Mouse (Mus musculus) lung, postnatal 0 days (tissue): ENCODE data around the gene Anapc15-ps. TPM values are rescaled to one million over a fixed set of nuclear protein-coding genes. Genes with fewer than 3 reads are reported as not detected.

Experiments
- ATAC-seq: fragments of 200-750 bp; cut with Nextera tagmentation; 2 replicates; pipeline ENCODE4 v1.8.0; 2017; ENCODE audit warnings: moderate library complexity
- DNase-seq: peaks from one replicate; pipeline ENCODE4 v3.0.0-alpha.2; 2016; ENCODE audit warnings: low spot score
- H3K27ac ChIP-seq: fragments of 300-500 bp; sonication (generic); 2 replicates; pipeline ENCODE4 v1.5.1; 2014; ENCODE audit warnings: antibody characterized with exemption, mild to moderate bottlenecking, low read length, mixed read lengths
- H3K27me3 ChIP-seq: fragments of 300-500 bp; sonication (generic); replicated peaks from 2 replicates; pipeline ENCODE4 v1.6.1; 2014; ENCODE audit warnings: low read length, mixed read lengths; ENCODE audit not compliant: insufficient read depth
- H3K36me3 ChIP-seq: fragments of 300-500 bp; sonication (generic); 2 replicates; pipeline ENCODE4 v1.6.1; 2014; ENCODE audit warnings: low read length, mixed read lengths; ENCODE audit not compliant: insufficient read depth
- H3K4me1 ChIP-seq: fragments of 300-500 bp; sonication (generic); 2 replicates; pipeline ENCODE4 v1.6.1; 2014; ENCODE audit warnings: antibody characterized with exemption, low read depth, low read length, mixed read lengths; ENCODE audit not compliant: insufficient read depth
- H3K4me2 ChIP-seq: fragments of 300-500 bp; sonication (generic); replicated peaks from 2 replicates; pipeline ENCODE4 v1.6.1; 2014; ENCODE audit warnings: low read depth, mild to moderate bottlenecking, low read length, moderate library complexity, mixed read lengths
- H3K4me3 ChIP-seq: fragments of 300-500 bp; sonication (generic); 2 replicates; pipeline ENCODE4 v1.5.1; 2014; ENCODE audit warnings: low read depth, low read length
- H3K9ac ChIP-seq: fragments of 300-500 bp; sonication (generic); replicated peaks from 2 replicates; pipeline ENCODE4 v1.6.1; 2014; ENCODE audit warnings: low read depth, mild to moderate bottlenecking
- H3K9me3 ChIP-seq: fragments of 300-500 bp; sonication (generic); 2 replicates; pipeline ENCODE4 v1.6.1; 2016; ENCODE audit warnings: low read length, mixed read lengths
- CTCF ChIP-seq: IDR thresholded peaks from 2 replicates; pipeline ENCODE4 v1.5.1; 2016; ENCODE audit warnings: antibody characterized with exemption, mild to moderate bottlenecking
- EP300 ChIP-seq: IDR thresholded peaks from 2 replicates; pipeline ENCODE4 v1.6.1; 2016; ENCODE audit warnings: antibody characterized with exemption, mild to moderate bottlenecking, control low read depth
- WGBS: fragments of 180-500 bp; shearing (Covaris S2); extraction: QIAGEN DNeasy Blood & Tissue Kit; methylation state at CpG from one replicate; pipeline ENCODE4 v1.1.7; 2014; 5-methylcytosine and 5-hydroxymethylcytosine counted together
- polyA plus RNA-seq: library from polyadenylated mRNA; unstranded; fragments of >200 nt; fragmentation: Nextera tagmentation; extraction: Ambion mirVana; gene quantifications from 2 replicates; pipeline ENCODE4 v1.2.1, GENCODE M21; 2015

Anapc15-ps gene
- polyA plus RNA-seq: not detected in 2 replicates

GRCm38 (mm10) chr10:95673351-95673750 lies at the start of gene Anapc15-ps:
Gene Anapc15-ps, minus strand, starts transcription at chr10:95673451.
- H3K4me1 ChIP-seq: peaks cover 8% of the 10 kb centered on the region; the same call in 1 of the 2 replicates
- H3K36me3 ChIP-seq: no peaks in the 10 kb centered on the region
- ATAC-seq (no peak), DNase-seq (no peak)
- H3K27ac ChIP-seq: no peak within 1 kb of the TSS
- no peak within 1 kb of the TSS for H3K9ac ChIP-seq
- no peaks in the 10 kb centered on the region for H3K9me3 ChIP-seq
- no peak for TF ChIP-seq EP300
- no peak for TF ChIP-seq CTCF
- H3K4me2 ChIP-seq: no peak within 1 kb of the TSS
- no peak within 1 kb of the TSS for H3K4me3 ChIP-seq
- 94% methylated on average over 3 of the region's 3 CpGs for WGBS
- H3K27me3 ChIP-seq: no peaks in the 10 kb centered on the region

- H3K9me3 ChIP-seq: no peaks in the 10 kb centered on the region
- H3K9ac ChIP-seq: no peak overlapping the region
- H3K36me3 ChIP-seq: no peaks in the 10 kb centered on the region
- H3K27ac ChIP-seq: no peak overlapping the region
- H3K4me3 ChIP-seq: no peak overlapping the region
- H3K4me1 ChIP-seq: no peaks in the 10 kb centered on the region
- TF ChIP-seq CTCF (no peak), EP300 (no peak)
- DNase-seq: no peak
- no peak overlapping the region for H3K4me2 ChIP-seq
- no peaks in the 10 kb centered on the region for H3K27me3 ChIP-seq
- WGBS: 51% methylated on average over 10 of the region's 10 CpGs
- ATAC-seq: no peak
These were observed 49.0 kb upstream of the Anapc15-ps start for GRCm38 (mm10) chr10:95722203-95722611.

- Histone ChIP-seq H3K9me3 (no peaks in the 10 kb centered on the region), H3K27ac (no peak overlapping the region), H3K27me3 (no peaks in the 10 kb centered on the region), H3K4me1 (no peaks in the 10 kb centered on the region), H3K4me3 (no peak overlapping the region), H3K36me3 (no peaks in the 10 kb centered on the region), H3K9ac (no peak overlapping the region), H3K4me2 (no peak overlapping the region)
- TF ChIP-seq CTCF (no peak), EP300 (no peak)
- 56% methylated on average over 12 of the region's 12 CpGs for WGBS
- ATAC-seq (no peak), DNase-seq (no peak)
These were observed 47.0 kb upstream of the Anapc15-ps start for GRCm38 (mm10) chr10:95720181-95720798.

- no peaks in the 10 kb centered on the region for H3K36me3 ChIP-seq
- no peak overlapping the region for H3K9ac ChIP-seq
- no peaks in the 10 kb centered on the region for H3K4me1 ChIP-seq
- no peak for ATAC-seq
- H3K4me2 ChIP-seq: no peak overlapping the region
- 81% methylated on average over 6 of the region's 6 CpGs for WGBS
- TF ChIP-seq EP300: no peak
- TF ChIP-seq CTCF: no peak
- DNase-seq: no peak
- no peak overlapping the region for H3K4me3 ChIP-seq
- H3K27me3 ChIP-seq: no peaks in the 10 kb centered on the region
- H3K9me3 ChIP-seq: no peaks in the 10 kb centered on the region
- H3K27ac ChIP-seq: no peak overlapping the region
These were observed 46.2 kb upstream of the Anapc15-ps start for GRCm38 (mm10) chr10:95719472-95719871.

GRCm38 (mm10) chr10:95718760-95719159 lies 45.5 kb upstream of the Anapc15-ps start:
- 4% methylated on average over 1 of the region's 1 CpGs for WGBS
- H3K4me3 ChIP-seq: no peak overlapping the region
- H3K9me3 ChIP-seq: no peaks in the 10 kb centered on the region
- no peaks in the 10 kb centered on the region for H3K27me3 ChIP-seq
- ATAC-seq (no peak), DNase-seq (no peak)
- no peaks in the 10 kb centered on the region for H3K4me1 ChIP-seq
- no peak overlapping the region for H3K9ac ChIP-seq
- no peak overlapping the region for H3K4me2 ChIP-seq
- TF ChIP-seq CTCF: no peak
- no peak for TF ChIP-seq EP300
- no peak overlapping the region for H3K27ac ChIP-seq
- H3K36me3 ChIP-seq: no peaks in the 10 kb centered on the region

- DNase-seq (no peak), ATAC-seq (no peak)
- no peaks in the 10 kb centered on the region for H3K4me1 ChIP-seq
These were observed 43.9 kb upstream of the Anapc15-ps start for GRCm38 (mm10) chr10:95717106-95717680.

More at GRCm38 (mm10) chr10:95717106-95717680, 43.9 kb upstream of the Anapc15-ps start:
- H3K9me3 ChIP-seq: no peaks in the 10 kb centered on the region
- no peak overlapping the region for H3K27ac ChIP-seq
- H3K9ac ChIP-seq: no peak overlapping the region
- no peaks in the 10 kb centered on the region for H3K36me3 ChIP-seq
- no peaks in the 10 kb centered on the region for H3K27me3 ChIP-seq
- no peak overlapping the region for H3K4me2 ChIP-seq
- H3K4me3 ChIP-seq: no peak overlapping the region
- TF ChIP-seq CTCF: no peak
- TF ChIP-seq EP300: no peak
- 79% methylated on average over 16 of the region's 16 CpGs for WGBS
